Mouse (Mus musculus) heart, postnatal 0 days (tissue): ENCODE results near the gene Pnck.

Experiments used
- CTCF ChIP-seq: IDR thresholded peaks from 2 replicates; pipeline ENCODE4 v1.5.1; 2016; ENCODE audit warnings: antibody characterized with exemption, control low read depth, low read depth
- EP300 ChIP-seq: IDR thresholded peaks from 2 replicates; pipeline ENCODE4 v1.6.1; 2016; ENCODE audit warnings: antibody characterized with exemption, low read depth

GRCm38 (mm10) chrX:73637415-73637814 lies 22.5 kb downstream of the Pnck start:
- TF ChIP-seq CTCF (no peak), EP300 (no peak)
